In genomic region chr3:108384425-108384824, GRCm38 (mm10) we compare ENCODE assay signal across 10 mouse cellular contexts. TPM values are rescaled to one million over a fixed set of nuclear protein-coding genes. Genes with fewer than 3 reads are reported as not detected.
DNase-seq lines count a peak whose midpoint lies in the region; ATAC-seq lines count a peak whose summit lies in the region.
"Had no signal": no experiment of that assay in that cellular context is flagged by ENCODE, and none has a peak within 500 bp of the region (broad histone marks: within the 10 kb centered on the region; RNA-seq: fewer than 3 reads in every experiment).

No protein-coding gene starts in this region.

- H3K9ac ChIP-seq in lung, embryonic 15.5 days: peak overlapping the region; percentile 45
- no peak overlapping the region for H3K9ac ChIP-seq in embryonic facial prominence, embryonic 15.5 days
- peak overlapping the region; percentile 61; the same call in 1 of the 2 replicates for H3K9ac ChIP-seq in limb, embryonic 12.5 days (replicated peaks)
- H3K9ac ChIP-seq in stomach, embryonic 14.5 days (replicated peaks; ENCODE audit: low read depth, low read length): 0 out of 2 replicates have a peak overlapping the region, but pooled peaks have one; percentile 30

- peak overlapping the region; percentile 19; the same call in 1 of the 2 replicates for H3K27ac ChIP-seq in lung, embryonic 15.5 days
- H3K27ac ChIP-seq in embryonic facial prominence, embryonic 15.5 days (replicated peaks): no peak overlapping the region
- no peak overlapping the region for H3K27ac ChIP-seq in limb, embryonic 12.5 days
- H3K27ac ChIP-seq in stomach, embryonic 14.5 days (ENCODE audit: low read length): no peak overlapping the region

- intact Hi-C loops in gastrocnemius, postnatal 36 days (cut with DNase I): loop anchor here (10.0 kb wide), 1 partner anchor 220 kb away; no protein-coding TSS in a partner anchor

- H3K9me3 ChIP-seq in lung, embryonic 15.5 days: no peaks in the 10 kb centered on the region
- H3K9me3 ChIP-seq in embryonic facial prominence, embryonic 15.5 days (replicated peaks): no peaks in the 10 kb centered on the region
- H3K9me3 ChIP-seq in limb, embryonic 12.5 days: no peaks in the 10 kb centered on the region
- H3K9me3 ChIP-seq in stomach, embryonic 14.5 days (ENCODE audit: control insufficient read depth, low read depth, low read length): no peaks in the 10 kb centered on the region

- 26% methylated on average over 2 of the region's 2 CpGs for WGBS in lung, embryonic 15.5 days
- 23% methylated on average over 2 of the region's 2 CpGs for WGBS in embryonic facial prominence, embryonic 15.5 days
- 36% methylated on average over 2 of the region's 2 CpGs for WGBS in limb, embryonic 12.5 days
- WGBS in stomach, embryonic 14.5 days: 32% methylated on average over 2 of the region's 2 CpGs

- peaks cover 17% of the 10 kb centered on the region for H3K36me3 ChIP-seq in lung, embryonic 15.5 days
- H3K36me3 ChIP-seq in embryonic facial prominence, embryonic 15.5 days: peaks cover 6% of the 10 kb centered on the region; the same call in 1 of the 2 replicates
- H3K36me3 ChIP-seq in limb, embryonic 12.5 days: peaks cover 30% of the 10 kb centered on the region
- H3K36me3 ChIP-seq in stomach, embryonic 14.5 days (ENCODE audit: control insufficient read depth, insufficient read depth, low read length): peaks cover 17% of the 10 kb centered on the region

- peak overlapping the region; percentile 75 for H3K4me2 ChIP-seq in lung, embryonic 15.5 days
- peak overlapping the region; percentile 67 for H3K4me2 ChIP-seq in embryonic facial prominence, embryonic 15.5 days (replicated peaks)
- peak overlapping the region; percentile 66 for H3K4me2 ChIP-seq in limb, embryonic 12.5 days
- peak overlapping the region; percentile 78 for H3K4me2 ChIP-seq in stomach, embryonic 14.5 days (replicated peaks; ENCODE audit: low read depth, low read length)

- peak overlapping the region; percentile 75 for H3K4me3 ChIP-seq in lung, embryonic 15.5 days
- peak overlapping the region; percentile 69 for H3K4me3 ChIP-seq in embryonic facial prominence, embryonic 15.5 days (replicated peaks)
- H3K4me3 ChIP-seq in limb, embryonic 12.5 days (replicated peaks): peak overlapping the region; percentile 57
- peak overlapping the region; percentile 56 for H3K4me3 ChIP-seq in stomach, embryonic 14.5 days (ENCODE audit: low read depth, low read length)

- H3K4me1 ChIP-seq in lung, embryonic 15.5 days: peaks cover 61% of the 10 kb centered on the region
- peaks cover 49% of the 10 kb centered on the region for H3K4me1 ChIP-seq in embryonic facial prominence, embryonic 15.5 days
- peaks cover 44% of the 10 kb centered on the region for H3K4me1 ChIP-seq in limb, embryonic 12.5 days (replicated peaks)
- peaks cover 18% of the 10 kb centered on the region for H3K4me1 ChIP-seq in stomach, embryonic 14.5 days (ENCODE audit: control insufficient read depth, insufficient read depth, low read length)

- ATAC-seq in lung, embryonic 15.5 days (ENCODE audit: borderline replicate concordance, extremely low read depth, low FRiP score, low TSS enrichment): no peak
- ATAC-seq in embryonic facial prominence, embryonic 15.5 days (ENCODE audit: insufficient number of reproducible peaks, low FRiP score, low TSS enrichment, low read depth): no peak
- no peak for ATAC-seq in limb, embryonic 12.5 days (ENCODE audit: insufficient number of reproducible peaks, insufficient read depth, low FRiP score, low TSS enrichment, low read depth)
- no peak for ATAC-seq in stomach, embryonic 14.5 days (ENCODE audit: insufficient number of reproducible peaks, insufficient read depth, low FRiP score, low read depth)

- H3K27me3 ChIP-seq in lung, embryonic 15.5 days: no peaks in the 10 kb centered on the region
- H3K27me3 ChIP-seq in embryonic facial prominence, embryonic 15.5 days: no peaks in the 10 kb centered on the region
- no peaks in the 10 kb centered on the region for H3K27me3 ChIP-seq in limb, embryonic 12.5 days
- H3K27me3 ChIP-seq in stomach, embryonic 14.5 days (ENCODE audit: control insufficient read depth, insufficient read depth, low read length): no peaks in the 10 kb centered on the region

- no peak for DNase-seq in lung, postnatal 10 days
- no peak for DNase-seq in cerebellum, postnatal 25 days
- DNase-seq in gastrocnemius, postnatal 36 days: no peak
- DNase-seq in kidney, postnatal 10 days: no peak
- DNase-seq: adrenal gland, postnatal 36 days; gastrocnemius, postnatal 14 days had no signal

RNA-seq across cellular contexts. Expression of gene Psrc1, which starts 0.8 kb away (rescaled TPM):
- 79.8 and 81.5 TPM in 2 replicates for polyA plus RNA-seq in lung, embryonic 15.5 days (2015; fragmentation: Nextera tagmentation; extraction: Ambion mirVana)
- polyA plus RNA-seq in embryonic facial prominence, embryonic 15.5 days (2015; fragmentation: Nextera tagmentation; extraction: Ambion mirVana): 41.7 TPM in 2 replicates
- 78.1 and 83.5 TPM in 2 replicates for polyA plus RNA-seq in limb, embryonic 12.5 days (2016; fragmentation: Nextera tagmentation; extraction: Ambion mirVana)
- polyA plus RNA-seq in stomach, embryonic 14.5 days (2014; fragmentation: Nextera tagmentation; extraction: Ambion mirVana): 39.3 and 44.4 TPM in 2 replicates
- total RNA-seq in gastrocnemius, postnatal 36 days (2021): under 1 TPM; 0.26 to 0.32 TPM

RNA-seq across cellular contexts. Expression of gene Mybphl, which starts 19.7 kb away (rescaled TPM):
- polyA plus RNA-seq in lung, embryonic 15.5 days (2015; fragmentation: Nextera tagmentation; extraction: Ambion mirVana): 2.8 and 9.3 TPM in 2 replicates
- 0.12 TPM in 1 of 2 replicates, not detected in the other for polyA plus RNA-seq in embryonic facial prominence, embryonic 15.5 days (2015; fragmentation: Nextera tagmentation; extraction: Ambion mirVana)
- polyA plus RNA-seq in limb, embryonic 12.5 days (2016; fragmentation: Nextera tagmentation; extraction: Ambion mirVana): not detected in 2 replicates
- not detected in 2 replicates for polyA plus RNA-seq in stomach, embryonic 14.5 days (2014; fragmentation: Nextera tagmentation; extraction: Ambion mirVana)
- not detected for total RNA-seq in gastrocnemius, postnatal 36 days (2021)
- total RNA-seq: adrenal gland, postnatal 36 days had no signal

RNA-seq across cellular contexts. Expression of gene Celsr2, which starts 30.9 kb away (rescaled TPM):
- 7.5 and 8.5 TPM in 2 replicates for polyA plus RNA-seq in lung, embryonic 15.5 days (2015; fragmentation: Nextera tagmentation; extraction: Ambion mirVana)
- polyA plus RNA-seq in embryonic facial prominence, embryonic 15.5 days (2015; fragmentation: Nextera tagmentation; extraction: Ambion mirVana): 20.1 and 20.7 TPM in 2 replicates
- 4.4 and 6.3 TPM in 2 replicates for polyA plus RNA-seq in limb, embryonic 12.5 days (2016; fragmentation: Nextera tagmentation; extraction: Ambion mirVana)
- polyA plus RNA-seq in stomach, embryonic 14.5 days (2014; fragmentation: Nextera tagmentation; extraction: Ambion mirVana): 20.6 and 21.9 TPM in 2 replicates
- total RNA-seq in gastrocnemius, postnatal 36 days (2021): 1 to 10 TPM; 6.4 to 8.2 TPM
